Mouse (Mus musculus) cerebellum, adult 8-10 months (tissue): ENCODE data around the gene Tcirg1.

Experiments
- DNase-seq: peaks from one replicate; pipeline ENCODE4 v3.0.0; 2022

Gene Tcirg1

DNA sequence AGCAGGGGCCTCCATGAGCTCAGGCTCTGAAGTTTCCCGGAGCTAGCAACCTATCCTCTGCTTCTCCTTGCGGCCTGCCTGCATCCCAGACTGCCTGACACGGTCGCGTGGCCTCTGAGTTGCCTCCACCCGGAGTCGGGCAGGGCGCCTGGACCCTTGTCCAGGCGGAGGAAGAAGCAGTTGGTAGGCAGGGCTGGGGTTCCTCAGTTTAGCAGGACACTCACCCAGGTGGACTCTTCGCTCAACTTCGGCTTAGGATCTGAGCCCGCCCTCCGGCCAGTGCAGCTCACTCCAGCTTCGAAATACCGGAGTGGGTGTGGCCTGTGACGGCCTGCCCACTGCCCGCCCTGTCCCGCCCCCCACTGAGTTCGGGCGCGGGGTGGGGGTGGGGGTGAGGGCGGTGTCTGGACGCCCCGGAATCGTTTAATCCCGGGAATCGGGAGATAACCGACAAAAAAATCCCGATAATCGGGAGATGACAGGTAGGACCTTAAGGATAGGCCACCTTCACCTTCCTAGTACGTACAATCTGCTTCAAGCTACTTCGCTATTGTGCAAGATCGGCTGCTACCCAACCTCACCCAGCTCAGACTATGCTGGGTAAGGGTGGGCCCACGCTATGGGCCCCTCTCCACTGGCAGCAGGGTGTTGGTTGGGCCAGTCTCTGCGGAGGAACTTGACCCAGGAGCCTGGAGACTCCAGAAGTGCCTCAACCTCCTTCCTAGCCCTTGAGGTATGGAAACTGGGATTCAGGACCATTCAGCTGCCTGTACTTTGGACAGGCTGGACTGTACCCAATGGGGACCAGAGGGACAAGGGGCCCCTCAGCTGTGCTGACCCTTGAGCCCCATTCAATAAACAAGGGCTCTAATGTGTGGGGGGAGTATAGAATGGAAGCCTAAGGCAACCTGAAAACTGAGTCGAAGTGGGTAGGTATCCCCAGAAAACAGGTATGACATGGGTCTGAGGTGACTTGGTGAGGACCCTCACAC is at the start of gene Tcirg1:
TSS of gene Tcirg1 (minus strand) at position 339 of the 992 bp plus-strand sequence.
- DNase-seq = no peak

DNA sequence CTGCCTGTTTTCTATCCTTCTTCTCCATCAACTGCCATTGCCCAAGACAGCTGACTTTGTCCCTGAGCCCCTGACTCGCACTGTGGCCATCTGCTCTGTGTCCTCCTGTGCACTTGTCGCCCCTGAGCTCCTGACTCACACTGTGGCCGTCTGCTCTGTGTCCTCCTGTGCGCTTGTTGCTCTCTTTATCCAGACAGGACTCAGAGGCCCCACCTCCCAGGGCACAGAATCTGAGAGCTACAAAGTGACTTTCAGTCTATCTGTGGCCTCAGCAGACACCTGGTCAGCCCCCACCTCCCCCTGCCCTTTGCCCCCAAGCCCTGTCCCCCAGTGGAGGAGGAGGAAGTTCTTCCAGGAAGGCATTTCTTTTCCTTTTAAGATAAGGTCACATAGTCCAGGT is 48.9 kb upstream of the Tcirg1 start:
- DNase-seq = no peak

DNA sequence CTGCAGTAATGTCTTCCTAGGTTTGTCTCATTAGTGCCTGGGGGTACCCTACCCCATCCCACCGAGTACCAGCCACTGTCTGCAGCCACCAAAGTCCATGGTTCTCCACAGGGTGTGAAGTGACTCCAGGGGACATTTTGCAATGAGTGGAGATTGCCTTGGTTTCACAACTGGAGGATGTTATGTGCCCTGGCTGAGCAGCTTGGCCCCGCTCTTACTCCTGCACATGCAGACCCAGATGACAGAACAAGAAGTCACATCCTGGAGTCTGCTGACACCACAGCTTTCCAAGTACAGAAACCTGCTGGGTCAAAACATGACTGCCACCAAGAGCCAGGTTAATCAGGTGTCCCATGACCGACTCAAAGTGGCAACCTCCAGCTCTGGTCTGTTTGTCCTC is 48.1 kb upstream of the Tcirg1 start:
- no peak for DNase-seq

DNA sequence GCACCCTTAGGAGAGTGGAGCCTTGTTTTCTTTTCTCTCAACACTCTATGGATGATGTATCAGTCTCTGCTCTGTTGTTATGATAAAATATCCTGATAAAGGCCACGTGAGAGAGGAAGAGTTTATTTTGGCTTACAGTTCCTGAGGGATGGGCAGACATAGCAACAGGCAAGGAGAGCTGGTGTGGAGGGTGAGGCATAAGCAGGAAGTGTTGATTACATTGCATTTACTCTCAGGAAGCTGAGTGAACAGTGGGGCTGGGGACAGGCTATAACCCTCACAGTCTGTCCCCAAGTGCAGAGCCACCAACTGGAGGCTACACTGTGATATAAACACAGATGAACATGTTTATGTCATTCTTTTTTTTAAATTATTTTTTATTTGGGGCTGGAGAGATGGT is 45.2 kb upstream of the Tcirg1 start:
- no peak for DNase-seq

DNA sequence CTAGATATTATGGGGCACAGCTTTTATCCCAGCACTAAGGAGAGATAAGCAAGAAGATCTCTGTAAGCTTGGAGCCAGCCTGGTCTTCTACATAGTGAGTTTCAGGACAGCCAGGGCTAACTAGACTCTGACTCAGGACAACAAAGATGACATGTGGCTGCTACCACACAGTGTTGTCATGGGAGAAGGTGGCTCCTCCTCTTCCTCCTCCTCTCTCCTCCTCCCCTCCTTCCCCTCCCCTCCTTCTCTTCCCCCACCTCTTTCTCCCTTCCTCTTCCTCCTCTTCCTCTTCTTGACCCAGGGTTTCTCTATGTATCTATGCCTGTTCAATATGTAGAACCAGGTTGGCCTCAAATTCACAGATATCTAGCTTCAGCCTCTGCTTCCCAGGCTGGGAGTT is 44.5 kb upstream of the Tcirg1 start:
- DNase-seq = no peak

DNA sequence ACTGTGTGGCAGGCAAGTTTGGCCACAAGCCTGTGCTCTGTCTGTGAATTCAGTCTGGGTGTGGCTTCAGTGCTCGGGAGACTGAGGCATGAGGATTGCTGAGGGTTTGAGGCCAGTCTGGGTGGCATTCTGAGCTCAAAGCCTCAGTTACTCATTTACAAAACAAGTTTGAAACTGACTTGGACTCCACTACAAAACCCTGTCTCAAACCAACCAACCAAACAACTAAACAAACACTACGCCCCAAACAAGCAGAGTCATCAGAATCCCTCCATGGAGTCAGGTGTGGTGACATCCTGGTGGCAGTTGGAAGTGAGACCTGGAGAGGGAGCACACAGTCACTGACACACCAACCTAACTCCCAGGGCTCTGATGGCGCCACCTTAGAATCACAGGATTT is 43.4 kb upstream of the Tcirg1 start:
- DNase-seq = no peak

DNA sequence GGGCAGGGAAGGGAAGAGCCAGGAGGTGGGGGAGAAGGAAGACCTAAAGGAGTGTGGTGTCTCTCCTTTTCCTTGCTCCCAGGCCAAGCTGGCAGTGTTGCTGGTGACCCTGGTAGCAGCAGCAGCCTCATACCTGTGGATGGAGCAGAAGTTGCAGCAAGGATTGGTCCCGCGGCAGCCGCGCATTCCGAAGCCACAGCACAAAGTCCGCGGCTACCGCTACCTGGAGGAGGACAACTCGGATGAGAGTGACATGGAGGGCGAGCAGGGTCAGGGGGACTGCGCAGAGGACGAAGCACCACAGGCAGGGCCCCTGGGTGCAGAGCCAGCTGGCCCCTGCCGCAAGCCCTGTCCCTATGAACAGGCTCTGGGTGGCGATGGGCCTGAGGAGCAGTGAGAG is 41.6 kb upstream of the Tcirg1 start:
- no peak for DNase-seq

DNA sequence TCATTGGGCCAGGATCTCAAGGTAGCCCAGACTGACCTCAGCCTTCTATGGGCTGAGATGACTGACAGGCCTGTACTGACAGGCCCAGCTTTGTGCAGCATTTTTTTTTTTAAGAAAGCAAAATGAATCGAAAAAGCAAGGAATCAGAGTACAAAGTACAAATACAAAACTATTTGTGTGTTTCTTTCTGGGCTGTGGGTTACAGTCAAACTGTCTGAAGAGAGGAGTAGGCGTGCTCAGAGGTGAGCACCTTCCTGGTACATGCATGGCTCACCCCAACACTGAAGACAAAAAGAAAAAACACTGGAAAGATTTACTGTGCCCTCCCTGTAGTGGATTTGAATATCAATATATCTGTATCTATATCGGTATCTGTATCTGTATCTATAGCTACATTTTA is 40.9 kb upstream of the Tcirg1 start:
- no peak for DNase-seq

DNA sequence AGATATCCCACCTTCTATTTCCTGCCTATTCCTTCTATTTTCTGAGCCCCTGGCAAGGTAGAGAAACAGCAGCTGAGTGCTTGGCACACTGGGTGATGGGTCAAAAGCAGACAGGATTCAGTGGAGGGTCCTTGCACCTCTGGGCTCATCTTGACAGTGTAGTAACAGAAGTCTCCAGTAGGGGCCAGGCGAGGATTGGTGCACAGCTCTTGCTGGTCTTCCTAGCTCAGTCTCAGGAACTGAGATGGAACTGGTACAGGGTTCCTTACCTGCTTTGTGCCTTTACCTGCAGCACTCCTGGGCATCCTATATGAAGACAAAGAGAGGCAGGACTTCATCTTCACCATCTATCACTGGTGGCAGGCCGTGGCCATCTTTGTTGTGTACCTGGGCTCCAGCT is 39.8 kb upstream of the Tcirg1 start:
- peak; percentile 66 for DNase-seq

DNA sequence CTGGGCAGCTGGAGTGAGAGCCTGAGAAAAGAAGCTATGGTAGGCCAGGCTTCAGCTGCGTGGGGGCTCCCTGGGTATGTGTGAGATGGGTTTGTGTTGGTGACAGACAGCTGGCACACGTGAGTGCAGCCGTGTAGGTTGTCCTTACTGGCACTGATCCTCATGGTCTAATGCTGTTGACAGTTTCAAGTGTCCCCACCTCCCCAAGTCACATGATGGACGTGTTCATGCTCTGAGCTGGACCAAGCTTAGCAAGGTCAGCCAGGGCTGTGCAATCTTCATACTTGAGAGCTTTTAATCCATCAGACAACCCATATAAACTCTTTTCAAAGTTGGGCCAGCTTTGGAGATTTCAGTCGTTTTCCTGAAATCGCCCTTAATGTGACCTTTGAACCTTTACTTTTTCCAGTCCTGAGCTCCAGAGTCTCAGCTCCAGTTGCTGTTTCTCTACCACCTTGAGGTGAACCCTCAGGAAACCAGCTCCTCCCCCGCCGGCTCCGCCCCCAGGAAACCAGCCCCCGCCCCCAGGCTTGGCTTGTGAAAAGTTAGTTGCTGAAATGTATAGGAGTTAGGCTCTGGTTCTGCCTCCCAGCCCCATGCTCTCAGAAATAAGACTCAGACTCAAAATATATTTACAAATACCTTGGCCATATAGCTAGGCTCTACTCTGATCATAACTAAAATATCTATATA is 39.1 kb upstream of the Tcirg1 start:
- DNase-seq = no peak

DNA sequence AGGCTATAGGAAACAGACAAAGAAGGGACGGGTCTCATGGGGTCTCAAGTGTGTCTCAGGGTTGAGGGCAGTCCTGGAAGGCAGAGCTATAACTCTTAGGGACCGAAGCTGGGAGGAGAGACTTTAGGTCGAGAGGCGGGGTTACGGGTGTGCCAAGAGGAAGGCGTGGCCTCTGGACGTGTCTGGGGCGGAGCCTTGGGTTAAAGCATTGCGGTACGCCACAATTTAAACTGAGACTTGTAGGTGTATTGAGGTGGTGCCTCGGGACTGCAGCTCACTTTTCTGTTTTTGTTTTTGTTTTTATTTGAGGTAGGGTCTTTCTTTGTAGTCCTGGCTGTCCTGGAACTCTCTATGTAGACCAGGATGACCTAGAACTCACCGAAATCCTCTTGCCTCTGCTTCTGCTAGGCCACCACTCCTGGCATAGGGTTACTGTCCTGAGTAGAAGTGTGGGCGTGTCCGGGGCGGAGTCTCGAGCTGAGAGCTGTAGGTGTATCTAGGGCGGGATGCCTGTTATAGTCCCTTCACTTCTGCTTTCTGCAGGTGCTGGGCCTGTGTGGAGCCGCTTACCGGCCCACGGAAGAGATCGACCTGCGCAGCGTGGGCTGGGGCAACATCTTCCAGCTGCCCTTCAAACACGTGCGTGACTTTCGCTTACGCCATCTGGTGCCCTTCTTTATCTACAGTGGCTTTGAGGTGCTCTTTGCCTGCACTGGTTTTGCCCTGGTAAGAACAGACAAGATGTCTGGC is 36.2 kb upstream of the Tcirg1 start:
- no peak for DNase-seq

DNA sequence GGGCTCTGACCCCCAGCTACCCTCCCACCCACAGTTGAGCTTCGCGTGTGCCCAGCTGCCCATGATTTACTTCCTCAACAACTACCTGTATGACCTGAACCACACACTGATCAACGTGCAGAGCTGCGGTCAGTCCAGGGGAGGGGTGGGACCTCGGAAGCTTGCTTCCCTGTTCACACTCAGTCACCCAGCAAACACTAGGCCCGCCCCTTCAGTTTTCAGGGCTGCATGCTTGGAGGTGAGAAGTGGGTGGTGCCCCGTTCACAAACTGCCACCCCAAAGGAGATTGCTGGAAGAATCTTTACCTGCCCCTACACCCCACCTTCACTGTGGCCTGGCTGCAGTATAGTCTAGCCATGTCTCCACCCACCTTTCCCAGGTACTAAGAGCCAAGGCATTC is 35.4 kb upstream of the Tcirg1 start:
- DNase-seq = no peak

DNA sequence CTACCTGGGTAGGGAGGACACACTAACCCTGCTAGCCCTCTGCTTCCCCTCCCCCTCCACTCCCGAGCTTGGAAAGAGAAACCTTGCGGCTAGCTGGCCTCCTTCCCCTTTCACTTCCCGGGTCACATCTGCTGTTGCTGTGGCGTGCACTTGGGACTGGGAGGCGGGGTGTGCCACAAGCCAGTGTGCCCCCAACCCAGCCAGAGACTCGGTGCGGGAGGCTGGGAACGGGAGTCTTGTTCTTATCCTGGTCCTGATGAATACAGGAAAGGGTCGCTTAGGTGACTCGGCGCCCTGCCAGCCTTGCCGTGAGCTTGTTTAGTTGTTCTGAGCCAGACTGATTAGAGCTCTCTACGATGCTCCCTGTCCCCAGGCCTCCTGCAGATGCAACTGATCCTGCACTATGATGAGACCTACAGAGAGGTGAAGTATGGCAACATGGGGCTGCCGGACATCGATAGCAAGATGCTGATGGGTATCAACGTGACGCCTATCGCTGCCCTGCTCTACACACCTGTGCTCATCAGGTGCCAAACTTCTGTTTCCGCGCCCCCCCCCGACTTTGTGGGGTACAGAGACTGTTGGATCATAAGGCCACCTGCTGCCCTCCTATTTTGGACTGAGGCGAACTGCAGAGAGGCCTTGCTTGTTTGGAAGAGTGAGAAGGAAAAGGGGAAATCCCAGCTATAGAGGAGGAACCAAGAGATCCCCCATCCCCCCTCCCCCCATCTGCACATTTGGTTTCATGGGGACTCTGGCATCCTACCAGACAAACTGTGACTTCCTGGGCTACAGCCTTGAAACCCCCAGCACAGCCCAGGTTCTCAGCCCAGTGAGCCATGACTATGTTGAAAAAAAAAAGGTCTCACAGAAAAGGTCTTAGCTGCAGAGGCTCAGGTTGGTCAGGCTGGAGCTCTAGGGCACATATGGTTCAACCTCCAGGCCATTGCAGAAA is 29.2 kb upstream of the Tcirg1 start:
- no peak for DNase-seq

DNA sequence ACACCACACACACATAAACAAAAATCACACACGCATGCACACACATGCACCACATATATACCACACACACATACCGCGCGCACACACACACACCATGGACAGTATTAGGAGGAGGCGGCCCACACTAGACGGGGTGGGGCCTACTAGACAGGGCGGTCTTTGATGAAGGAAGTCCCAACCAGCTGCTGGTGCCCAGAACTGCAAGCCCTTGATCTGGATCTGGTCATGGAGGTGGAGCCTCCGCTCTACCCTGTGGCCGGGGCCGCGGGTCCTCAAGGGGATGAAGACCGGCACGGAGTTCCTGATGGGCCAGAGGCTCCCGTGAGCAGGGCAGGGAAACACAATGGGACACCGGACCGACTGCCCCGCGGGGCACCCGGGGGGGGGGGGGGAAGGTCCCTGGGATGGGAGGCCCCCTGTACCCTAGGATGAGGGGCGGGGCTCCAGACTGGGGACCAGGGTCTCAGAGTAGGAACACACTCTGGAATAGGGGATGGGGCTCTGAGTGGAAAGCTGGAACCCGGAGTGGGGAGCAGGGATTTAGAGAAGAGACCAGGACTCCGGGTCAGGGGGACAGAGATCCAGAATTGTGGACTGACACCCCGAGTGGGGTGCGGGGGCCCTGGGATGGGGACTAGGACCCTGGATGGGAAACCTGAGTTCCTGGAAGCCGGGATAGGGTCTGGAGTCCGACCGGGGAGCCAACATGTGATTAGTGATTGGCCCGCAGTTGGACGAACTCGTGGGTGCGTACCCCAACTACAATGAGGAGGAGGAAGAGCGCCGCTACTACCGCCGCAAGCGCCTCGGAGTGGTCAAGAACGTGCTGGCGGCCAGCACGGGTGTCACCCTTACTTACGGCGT is 28.3 kb upstream of the Tcirg1 start, which contains the start of gene Unc93b1:
TSS of gene Unc93b1 (plus strand) at position 155 of the 864 bp plus-strand sequence.
- no peak for DNase-seq

DNA sequence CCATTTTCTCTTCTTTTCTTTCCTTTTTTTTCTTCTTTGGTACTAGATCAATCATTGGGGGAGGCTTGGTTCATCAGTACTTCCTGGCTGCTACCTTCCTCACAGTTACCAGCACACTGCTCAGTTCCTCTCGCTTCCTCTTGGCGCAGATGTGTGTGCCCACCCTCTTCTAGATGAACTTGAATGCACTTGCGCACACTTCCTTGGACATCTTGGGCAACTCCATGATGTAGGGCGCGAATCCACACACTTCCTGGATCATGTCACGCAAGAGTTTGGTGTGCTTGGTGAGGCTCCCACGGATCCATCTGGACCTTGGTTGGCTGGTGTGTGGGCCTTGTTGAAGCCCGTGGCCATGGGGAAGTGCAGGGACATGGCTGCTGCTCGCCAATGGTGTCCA is 24.8 kb upstream of the Tcirg1 start:
- no peak for DNase-seq

DNA sequence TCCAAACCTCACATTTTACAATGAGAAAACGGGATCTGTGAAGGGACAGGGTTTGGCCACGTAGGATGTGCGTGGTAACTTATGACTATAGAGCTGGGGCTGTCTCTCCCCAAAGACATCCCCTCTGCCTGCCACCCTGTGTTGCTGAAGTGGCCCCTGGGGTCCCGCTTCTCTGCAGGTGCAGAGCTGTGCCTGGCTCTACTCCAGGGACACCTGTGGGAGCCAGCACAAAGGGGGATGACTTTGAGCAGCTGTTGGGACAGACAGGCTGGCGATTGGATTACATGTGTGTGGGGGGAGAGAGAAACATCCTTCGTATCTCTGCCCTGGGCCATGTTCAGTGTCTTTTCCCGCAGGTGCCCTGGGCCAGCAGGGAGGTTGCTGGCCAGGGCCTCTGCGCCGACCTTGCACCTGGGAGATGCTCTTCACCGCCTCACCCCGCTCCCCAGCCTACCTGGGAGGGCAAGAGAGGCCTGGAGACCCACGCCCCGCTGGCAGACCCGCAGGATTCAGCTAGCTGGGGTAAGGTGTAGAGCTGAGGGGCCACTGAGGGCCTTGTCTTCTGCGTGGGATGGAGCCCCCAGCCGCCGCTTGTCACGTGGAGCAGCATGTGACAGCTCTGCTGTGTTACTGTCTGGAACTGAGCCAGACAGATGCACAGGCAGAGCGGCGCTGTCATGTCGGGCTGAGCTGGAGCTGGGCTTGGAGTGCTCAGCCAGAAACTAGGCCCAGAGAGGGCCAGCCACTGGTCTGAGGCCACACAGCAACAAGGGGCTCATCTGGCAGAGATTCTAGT is 23.5 kb upstream of the Tcirg1 start:
- no peak for DNase-seq

DNA sequence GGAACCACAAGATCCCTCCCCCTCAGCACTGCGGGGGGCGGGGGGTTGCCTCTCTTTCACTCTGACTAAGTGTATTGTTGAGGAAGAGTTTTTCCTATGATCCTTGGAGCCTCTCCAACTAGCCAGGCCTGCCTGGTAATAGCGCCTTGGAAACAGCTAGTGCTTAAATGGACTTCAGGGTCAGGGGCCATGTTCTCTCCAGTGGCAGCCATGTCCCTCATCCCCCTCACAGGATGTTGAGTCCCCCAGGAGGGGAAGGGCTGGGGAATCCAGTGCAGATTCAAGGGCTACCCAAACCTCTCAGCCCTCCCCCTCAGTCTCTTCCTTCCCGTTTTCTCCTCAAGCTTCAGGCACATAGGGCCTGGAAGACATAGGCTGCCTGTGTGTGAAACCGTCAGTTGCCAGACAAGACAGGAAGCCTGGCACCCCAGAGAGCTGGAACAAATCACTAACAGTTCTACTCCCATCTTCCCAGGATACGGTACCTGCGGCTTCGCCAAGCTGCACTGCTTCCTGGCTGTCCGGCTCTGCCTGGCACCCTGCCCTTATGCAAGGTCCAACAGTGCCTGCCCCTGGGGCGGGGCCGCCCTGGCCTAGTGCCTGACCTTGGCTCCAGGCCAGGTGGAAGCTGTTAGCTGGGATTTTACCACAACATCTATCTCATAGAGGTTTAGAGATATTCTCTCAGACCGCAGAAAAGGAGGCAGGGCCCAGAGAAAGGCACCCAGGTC is 22.4 kb upstream of the Tcirg1 start, which contains the start of gene Aldh3b1:
TSS of gene Aldh3b1 (minus strand) at position 598 of the 731 bp plus-strand sequence.
- peak; percentile 88 for DNase-seq

DNA sequence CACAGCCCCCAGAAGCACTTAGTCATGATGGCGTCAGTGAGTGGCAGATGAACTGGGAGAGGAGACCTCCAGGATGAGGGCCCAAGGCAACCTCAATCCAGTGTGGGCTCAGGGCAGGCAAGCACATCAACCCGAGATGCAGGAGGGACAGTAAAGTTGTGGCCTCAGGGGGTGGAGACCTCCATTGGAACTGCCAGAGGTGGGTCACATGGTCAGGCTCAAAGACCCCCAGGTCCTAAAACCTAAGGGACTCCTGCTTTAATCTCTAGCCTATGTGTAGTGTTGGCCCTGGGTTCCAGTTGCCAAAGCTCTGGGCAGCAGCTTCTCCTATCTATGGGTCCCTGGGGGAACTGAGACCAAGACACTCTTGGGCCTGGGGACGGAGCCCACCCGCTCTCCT is 21.8 kb upstream of the Tcirg1 start:
- DNase-seq = no peak

DNA sequence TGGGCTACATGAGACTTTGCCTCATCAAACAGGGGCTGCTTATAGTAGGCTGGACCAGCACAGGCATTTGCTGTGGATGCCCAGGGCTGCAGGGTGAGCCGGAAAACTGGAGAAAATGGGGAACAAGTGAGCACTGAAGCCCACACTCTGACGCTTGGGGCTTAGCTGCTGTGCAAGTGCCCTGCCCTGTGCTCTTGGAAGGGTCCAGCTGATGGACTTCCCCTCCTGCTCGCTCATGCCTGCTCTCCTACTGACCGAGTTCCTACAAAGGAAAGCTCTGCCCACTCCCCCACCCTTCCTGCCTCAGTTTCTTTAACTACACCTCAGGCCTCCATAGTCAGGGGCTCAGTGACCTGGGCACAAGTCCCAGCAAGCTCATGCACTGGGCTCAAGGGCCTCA is 21.1 kb upstream of the Tcirg1 start:
- DNase-seq = no peak
